Mouse (Mus musculus) heart, adult 2 months (tissue): Measurements from ENCODE around the gene Acot5. TPM values are rescaled to one million over a fixed set of nuclear protein-coding genes. Genes with fewer than 3 reads are reported as not detected.
A peak's percentile ranks its signal among the peaks of the same experiment; 100 is the strongest.
"Not testable (repeated sequence)": the region's sequence is repeated elsewhere in the genome, so short reads cannot be mapped to it uniquely, and the experiment has no call there.

Source experiments
- DNase-seq, 2 experiments: peaks; one replicate each; pipeline ENCODE4 v3.0.0; 2021
- H3K27ac ChIP-seq: fragments of 200-600 bp; 2 replicates; pipeline ENCODE4 v1.8.1; 2022
- H3K27me3 ChIP-seq: fragments of 200-500 bp; 2 replicates; pipeline ENCODE4 v1.6.1; 2012; ENCODE audit warnings: mild to moderate bottlenecking, low read length, inconsistent platforms, mixed read lengths; ENCODE audit not compliant: control insufficient read depth, insufficient read depth
- H3K36me3 ChIP-seq: fragments of 200-500 bp; 2 replicates; pipeline ENCODE4 v1.6.1; 2012; ENCODE audit warnings: low read length, inconsistent platforms; ENCODE audit not compliant: control insufficient read depth, insufficient read depth
- H3K4me1 ChIP-seq: fragments of 200-500 bp; 2 replicates; pipeline ENCODE4 v1.6.1; 2011; ENCODE audit warnings: low read length; ENCODE audit not compliant: control insufficient read depth, insufficient read depth
- H3K4me3 ChIP-seq: fragments of 200-600 bp; 2 replicates; pipeline ENCODE4 v1.8.1; 2022
- H3K79me2 ChIP-seq: fragments of 200-500 bp; replicated peaks from 2 replicates; pipeline ENCODE4 v1.6.1; 2012; ENCODE audit warnings: mild to moderate bottlenecking, inconsistent platforms, low read length, moderate library complexity, mixed read lengths; ENCODE audit not compliant: control insufficient read depth, insufficient read depth
- H3K9ac ChIP-seq: fragments of 200-500 bp; 2 replicates; pipeline ENCODE4 v1.6.1; 2012; ENCODE audit warnings: low read depth, mild to moderate bottlenecking, control low read depth, inconsistent platforms, low read length, mixed read lengths
- CTCF ChIP-seq: fragments of 200-600 bp; IDR thresholded peaks from 2 replicates; pipeline ENCODE4 v1.8.1; 2022; ENCODE audit warnings: antibody characterized with exemption, mild to moderate bottlenecking, moderate library complexity
- EP300 ChIP-seq: fragments of 200-500 bp; IDR thresholded peaks from 2 replicates; pipeline ENCODE4 v1.6.1; 2011; ENCODE audit warnings: low read depth, low read length, control low read depth; ENCODE audit not compliant: insufficient read depth
- POLR2A ChIP-seq: fragments of 200-500 bp; IDR thresholded peaks from 2 replicates; pipeline ENCODE4 v1.6.1; 2011; ENCODE audit warnings: mild to moderate bottlenecking, low read depth, low read length, control low read depth; ENCODE audit not compliant: insufficient read depth
- WGBS: fragments of 180-500 bp; shearing (Covaris S2); methylation state at CpG from one replicate; pipeline ENCODE4 v1.1.7; 2018; 5-methylcytosine and 5-hydroxymethylcytosine counted together
- intact Hi-C: fragments of 180-260 bp; cut with DNase I; formaldehyde crosslinking; loops from one replicate; pipeline ENCODE4 v1.15.1; 2025
- polyA plus RNA-seq: library from polyadenylated mRNA; depleted of rRNA; stranded (reverse); fragments of >200 nt; gene quantifications from 2 replicates; pipeline ENCODE4 v1.2.3, GENCODE M21; 2012
- total RNA-seq, 2 experiments: library from RNA; stranded (reverse); gene quantifications; 2 replicates each; pipeline ENCODE4 v1.2.3; 2021

Acot5 gene
- total and polyA plus RNA-seq, 3 experiments: not detected

- intact Hi-C loops: no loop called here
- Histone ChIP-seq H3K79me2 (no peaks in the 10 kb centered on the region), H3K27ac (no peak overlapping the region), H3K36me3 (no peaks in the 10 kb centered on the region), H3K27me3 (no peaks in the 10 kb centered on the region), H3K9ac (no peak overlapping the region), H3K4me3 (no peak overlapping the region), H3K4me1 (0 out of 2 replicates have a peak, but pooled peaks cover 1% of the 10 kb centered on the region)
- TF ChIP-seq CTCF (no peak), EP300 (no peak), POLR2A (no peak)
- 87% methylated on average over 5 of the region's 5 CpGs for WGBS
- no peak for DNase-seq
Measured at GRCm38 (mm10) chr12:84042248-84042647, 26.9 kb upstream of the Acot5 start.

GRCm38 (mm10) chr12:84044045-84044444 lies 25.1 kb upstream of the Acot5 start:
- no peaks in the 10 kb centered on the region for H3K27me3 ChIP-seq
- intact Hi-C loops: no loop called here
- H3K79me2 ChIP-seq: no peaks in the 10 kb centered on the region
- no peak overlapping the region for H3K9ac ChIP-seq
- H3K4me3 ChIP-seq: no peak overlapping the region
- no peak for TF ChIP-seq EP300
- no peak for TF ChIP-seq CTCF
- no peak for TF ChIP-seq POLR2A
- 62% methylated on average over 2 of the region's 2 CpGs for WGBS
- H3K4me1 ChIP-seq: no peaks in the 10 kb centered on the region
- DNase-seq: no peak
- H3K36me3 ChIP-seq: no peaks in the 10 kb centered on the region
- H3K27ac ChIP-seq: no peak overlapping the region

DNA sequence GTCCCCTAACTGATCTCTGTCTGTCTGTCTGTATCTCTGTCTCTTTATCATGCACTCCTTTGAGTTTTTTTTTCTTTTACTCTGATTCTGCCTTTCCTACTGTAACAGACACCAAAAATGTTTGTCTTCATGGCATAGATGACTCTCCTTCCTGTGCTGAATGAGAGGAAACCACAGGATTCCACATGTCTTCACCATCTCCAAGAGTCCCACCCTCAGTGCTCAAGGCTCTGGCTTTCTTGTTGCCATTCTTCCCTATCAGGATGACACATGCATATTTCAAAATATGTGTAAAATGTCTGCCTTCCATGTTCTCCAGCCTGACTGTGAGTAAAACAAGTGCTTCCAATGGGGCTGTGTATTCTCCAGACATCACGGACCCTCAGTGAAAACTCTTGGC lies 22.2 kb upstream of the Acot5 start:
- Histone ChIP-seq H3K79me2 (no peaks in the 10 kb centered on the region), H3K27ac (no peak overlapping the region), H3K4me1 (no peaks in the 10 kb centered on the region), H3K9ac (no peak overlapping the region), H3K27me3 (no peaks in the 10 kb centered on the region), H3K4me3 (no peak overlapping the region), H3K36me3 (no peaks in the 10 kb centered on the region)
- DNase-seq: no peak
- intact Hi-C loops: no loop called here
- TF ChIP-seq CTCF: no peak
- no peak for TF ChIP-seq EP300
- TF ChIP-seq POLR2A: no peak
- 98% methylated on average over 1 of the region's 1 CpGs for WGBS

DNA sequence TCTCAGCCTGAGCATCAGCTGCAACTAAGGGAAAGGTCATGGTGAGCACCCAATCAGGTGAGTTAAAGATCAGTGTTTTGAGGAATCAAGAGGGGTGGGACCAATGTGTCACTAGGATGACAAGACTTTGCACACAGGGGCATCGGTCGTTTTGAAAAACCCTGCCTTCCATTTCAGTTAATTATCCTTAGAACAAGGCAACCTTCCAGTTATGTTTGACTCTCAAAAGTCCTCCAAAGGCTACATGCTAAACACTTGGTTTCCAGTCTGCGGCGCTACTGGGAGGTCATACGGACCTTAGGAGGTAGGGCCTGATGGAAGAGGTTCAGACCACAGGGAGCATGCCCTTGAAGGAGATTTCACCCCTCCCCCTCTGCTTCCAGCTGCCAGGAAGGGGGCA lies 18.4 kb upstream of the Acot5 start:
- H3K27me3 ChIP-seq, H3K4me3 ChIP-seq, DNase-seq, H3K4me1 ChIP-seq, intact Hi-C loops, H3K9ac ChIP-seq, H3K79me2 ChIP-seq, H3K27ac ChIP-seq, H3K36me3 ChIP-seq: not testable (repeated sequence)
- WGBS: 84% methylated on average over 5 of the region's 5 CpGs

GRCm38 (mm10) chr12:84051937-84052474 lies 17.1 kb upstream of the Acot5 start, which contains the start of gene Acot3:
TSS of gene Acot3 (plus strand) at chr12:84052144.
- H3K4me3 ChIP-seq: no peak within 1 kb of the TSS
- intact Hi-C loops: no loop called here
- H3K9ac ChIP-seq: no peak within 1 kb of the TSS
- TF ChIP-seq POLR2A: no peak
- TF ChIP-seq EP300: no peak
- no peak for TF ChIP-seq CTCF
- WGBS: 73% methylated on average over 5 of the region's 5 CpGs
- H3K36me3 ChIP-seq: no peaks in the 10 kb centered on the region
- no peak for DNase-seq
- H3K79me2 ChIP-seq: no peaks in the 10 kb centered on the region
- H3K27me3 ChIP-seq: no peaks in the 10 kb centered on the region
- no peaks in the 10 kb centered on the region for H3K4me1 ChIP-seq
- no peak within 1 kb of the TSS for H3K27ac ChIP-seq

- H3K9ac ChIP-seq: no peak overlapping the region
- no peaks in the 10 kb centered on the region for H3K4me1 ChIP-seq
- intact Hi-C loops: no loop called here
- no peak for DNase-seq
- no peaks in the 10 kb centered on the region for H3K27me3 ChIP-seq
- H3K4me3 ChIP-seq: no peak overlapping the region
- TF ChIP-seq EP300 (no peak), POLR2A (no peak), CTCF (no peak)
- H3K27ac ChIP-seq: no peak overlapping the region
- H3K79me2 ChIP-seq: no peaks in the 10 kb centered on the region
- H3K36me3 ChIP-seq: no peaks in the 10 kb centered on the region
- WGBS: 86% methylated on average over 7 of the region's 7 CpGs
Measured at GRCm38 (mm10) chr12:84052609-84053008, 16.5 kb upstream of the Acot5 start.

GRCm38 (mm10) chr12:84053173-84053572 lies 16.0 kb upstream of the Acot5 start:
- Histone ChIP-seq H3K27ac (no peak overlapping the region), H3K4me1 (no peaks in the 10 kb centered on the region), H3K27me3 (no peaks in the 10 kb centered on the region), H3K4me3 (peak overlapping the region; percentile 24; the same call in 1 of the 2 replicates), H3K79me2 (no peaks in the 10 kb centered on the region), H3K9ac (no peak overlapping the region), H3K36me3 (no peaks in the 10 kb centered on the region)
- TF ChIP-seq EP300 (no peak), POLR2A (no peak), CTCF (no peak)
- DNase-seq: no peak
- intact Hi-C loops: no loop called here
- WGBS: 13% methylated on average over 16 of the region's 16 CpGs
